Mouse (Mus musculus) layer of hippocampus, postnatal 36 days (tissue): ENCODE data around the gene Smim5. TPM values are rescaled to one million over a fixed set of nuclear protein-coding genes. Genes with fewer than 3 reads are reported as not detected.

Experiments used
- DNase-seq, 2 experiments: peaks; one replicate each; pipeline ENCODE4 v3.0.0; 2022
- total RNA-seq, 2 experiments: library from RNA; stranded (reverse); gene quantifications; 2 replicates each; pipeline ENCODE4 v1.2.3; 2021

Smim5 gene
- total RNA-seq, 2 experiments from 2014 or later, result 0.72 TPM; not detected in 1

DNA sequence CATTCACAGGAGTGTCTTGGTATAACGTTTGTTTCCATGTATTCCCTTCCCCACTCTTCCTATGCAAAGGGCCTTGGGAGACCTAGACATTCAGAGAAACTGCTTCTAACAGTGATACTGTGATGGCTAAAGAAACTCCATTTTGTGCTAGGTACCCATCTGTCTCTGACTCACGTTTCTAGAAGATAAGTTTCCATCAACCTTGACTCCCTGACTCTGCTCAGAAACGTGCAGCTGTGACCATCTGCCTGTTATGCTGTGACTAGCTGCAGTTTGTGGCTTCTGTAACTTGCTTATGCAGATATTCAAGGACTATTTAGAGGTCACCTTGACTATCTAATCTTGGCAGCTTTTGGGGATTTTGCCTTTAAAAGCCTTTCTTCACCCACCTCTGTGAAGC lies 31.5 kb downstream of the Smim5 start:
- DNase-seq, result no peak

DNA sequence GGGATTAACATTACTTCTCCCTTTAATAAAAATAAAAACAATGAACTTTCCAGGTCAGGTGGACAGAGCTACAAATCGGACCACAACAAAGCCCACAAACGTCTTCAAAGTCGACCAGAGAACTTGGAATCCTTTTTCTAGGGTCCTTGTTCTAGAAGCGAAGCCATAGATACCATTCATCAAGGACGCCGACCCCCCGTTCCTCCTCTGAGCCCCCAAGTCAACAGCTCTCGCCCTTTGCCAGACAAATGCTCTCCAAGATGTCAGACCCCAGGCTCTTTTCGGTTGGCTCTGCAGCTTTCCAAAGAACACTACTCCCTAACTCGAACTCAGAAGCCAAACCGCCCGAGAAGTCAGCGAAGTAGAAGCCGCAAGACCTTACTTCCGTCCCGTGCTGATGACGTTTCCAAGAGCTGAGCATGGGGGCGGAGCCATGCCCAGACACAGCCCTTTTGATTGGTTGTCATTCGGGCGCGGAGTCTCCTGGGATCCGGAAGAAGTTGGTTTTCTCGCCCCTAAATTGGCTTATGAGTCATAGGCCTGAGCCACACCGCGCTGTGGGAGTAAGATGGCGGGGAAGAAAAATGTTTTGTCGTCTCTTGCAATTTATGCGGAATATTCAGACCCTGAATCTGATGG lies 33.5 kb downstream of the Smim5 start, which contains the start of the genes Sap30bp and Recql5:
Sap30bp (plus strand) TSS at position 175 of the 639 bp plus-strand sequence.
Recql5 (minus strand) TSS at position 370 of the 639 bp plus-strand sequence.
- DNase-seq, result peak; percentile 96 to 97

DNA sequence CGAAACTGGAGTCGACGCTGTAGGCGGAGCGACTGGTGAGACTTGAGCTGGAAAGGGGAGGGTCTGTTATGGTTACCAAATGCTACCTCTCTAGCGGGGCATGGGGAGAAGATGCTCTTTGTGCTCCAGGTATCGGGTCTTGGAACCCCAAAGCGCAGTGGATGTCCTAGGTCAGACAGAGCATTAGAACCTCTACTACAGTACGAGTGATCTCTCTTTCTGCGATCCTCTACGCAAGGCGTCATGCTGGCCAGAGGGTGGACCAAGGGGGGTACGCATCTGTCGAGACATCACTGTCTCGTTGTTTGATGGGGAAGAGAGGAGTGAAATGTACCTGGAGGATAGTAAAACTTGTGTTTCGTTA lies 34.0 kb downstream of the Smim5 start:
- DNase-seq, result no peak

GRCm38 (mm10) chr11:115939690-115940329 lies 40.0 kb downstream of the Smim5 start:
- DNase-seq, result peak; percentile 43 to 57

DNA sequence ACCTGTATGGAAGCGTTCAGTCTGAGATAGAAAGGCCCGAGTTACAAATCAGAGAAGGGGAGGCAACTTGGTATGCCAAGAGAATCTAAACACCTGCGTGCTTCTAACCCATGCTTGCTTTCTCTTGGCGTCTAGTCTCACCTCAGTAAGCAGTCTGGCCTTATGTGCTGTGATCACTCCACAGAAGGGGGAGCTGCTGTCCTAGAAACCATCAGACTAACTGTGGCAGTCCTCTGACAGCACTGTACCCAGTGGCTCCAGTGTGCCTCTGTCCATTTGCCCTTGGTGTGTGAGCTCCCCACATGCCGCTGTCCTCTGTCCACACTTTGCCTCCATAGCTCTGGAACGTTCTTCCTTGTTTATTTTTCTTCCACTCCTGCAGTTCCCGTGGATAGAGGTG lies 42.2 kb downstream of the Smim5 start:
- DNase-seq, result no peak

DNA sequence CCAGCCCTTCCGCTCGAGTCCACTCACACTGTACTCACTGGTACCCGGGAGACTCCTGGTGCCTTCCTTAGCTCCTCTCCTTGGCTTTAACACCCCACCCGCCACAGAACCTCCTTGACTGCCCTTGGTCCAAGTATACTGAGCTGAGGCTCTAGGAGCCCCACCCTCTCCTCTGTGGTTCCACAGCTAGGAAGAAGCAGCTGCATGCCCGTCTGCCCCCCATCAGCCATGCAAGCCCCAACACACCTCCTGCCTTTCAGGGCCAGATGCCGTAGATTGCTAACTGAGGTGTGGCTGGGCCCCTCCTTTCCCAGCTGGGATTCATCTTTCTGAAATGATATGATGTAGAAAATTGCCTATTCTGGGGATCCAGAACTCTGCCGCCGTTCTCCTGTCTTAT lies 45.5 kb downstream of the Smim5 start:
- no peak for DNase-seq

- DNase-seq, result no peak
Measured at GRCm38 (mm10) chr11:115946221-115946828, 46.6 kb downstream of the Smim5 start.

DNA sequence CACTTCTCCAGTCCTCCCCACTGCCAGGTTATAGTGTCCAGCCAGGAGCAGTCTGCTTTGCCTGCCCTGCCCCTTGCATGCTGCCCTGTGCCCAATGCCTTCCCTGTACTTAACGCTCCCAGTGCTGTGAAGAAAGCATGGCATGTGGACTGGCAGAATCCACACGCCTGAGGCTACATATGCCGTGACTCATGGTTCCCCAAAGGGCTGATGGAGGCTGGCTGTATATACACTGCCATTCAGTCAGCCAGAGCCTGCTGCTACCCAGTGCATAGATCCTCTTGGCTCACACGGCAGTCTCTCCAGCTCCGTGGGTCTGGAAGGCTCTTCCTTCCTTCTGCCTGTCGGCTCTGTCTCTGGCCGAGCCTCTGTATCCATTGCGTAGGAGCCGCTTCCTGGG lies 48.5 kb downstream of the Smim5 start:
- DNase-seq, result no peak

DNA sequence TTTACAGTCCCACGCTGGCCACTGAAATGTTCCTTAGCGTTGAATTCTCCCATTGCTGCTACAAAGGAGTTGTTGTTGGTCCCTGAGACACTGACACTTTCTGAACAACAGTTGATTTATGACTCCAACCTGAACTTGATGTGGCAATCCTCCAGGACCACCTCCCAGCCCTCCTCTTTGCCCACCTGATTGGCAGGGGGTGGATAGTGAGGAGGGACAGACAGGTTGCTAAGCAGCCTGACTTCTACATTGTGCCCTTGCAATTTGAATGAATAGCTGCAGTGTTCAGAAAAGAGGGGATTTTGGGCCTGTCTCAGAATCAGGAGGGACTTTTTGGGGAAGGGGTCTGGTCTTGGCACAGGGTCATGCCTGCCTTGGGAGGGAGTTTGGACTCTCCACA lies 51.0 kb downstream of the Smim5 start:
- no peak for DNase-seq

DNA sequence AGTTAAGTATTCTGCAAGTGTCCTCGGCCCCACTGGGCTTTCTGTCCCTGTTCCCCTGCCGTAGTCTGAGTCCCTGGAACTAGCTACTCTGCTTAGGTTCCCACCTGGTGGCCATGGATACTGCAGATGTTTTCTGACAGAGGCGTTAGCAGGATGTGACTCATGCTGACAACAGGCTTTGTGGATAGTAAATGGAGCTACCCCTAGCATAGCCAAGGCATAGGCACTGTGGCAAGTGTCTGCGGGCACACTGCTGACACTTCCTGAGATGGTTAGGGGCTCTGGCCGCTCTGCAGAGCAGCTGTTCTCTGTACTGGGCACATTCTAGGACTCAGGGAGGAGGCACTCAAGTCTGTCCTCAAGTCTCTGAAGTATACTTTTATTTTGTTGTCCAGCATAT lies 54.9 kb downstream of the Smim5 start:
- no peak for DNase-seq

DNA sequence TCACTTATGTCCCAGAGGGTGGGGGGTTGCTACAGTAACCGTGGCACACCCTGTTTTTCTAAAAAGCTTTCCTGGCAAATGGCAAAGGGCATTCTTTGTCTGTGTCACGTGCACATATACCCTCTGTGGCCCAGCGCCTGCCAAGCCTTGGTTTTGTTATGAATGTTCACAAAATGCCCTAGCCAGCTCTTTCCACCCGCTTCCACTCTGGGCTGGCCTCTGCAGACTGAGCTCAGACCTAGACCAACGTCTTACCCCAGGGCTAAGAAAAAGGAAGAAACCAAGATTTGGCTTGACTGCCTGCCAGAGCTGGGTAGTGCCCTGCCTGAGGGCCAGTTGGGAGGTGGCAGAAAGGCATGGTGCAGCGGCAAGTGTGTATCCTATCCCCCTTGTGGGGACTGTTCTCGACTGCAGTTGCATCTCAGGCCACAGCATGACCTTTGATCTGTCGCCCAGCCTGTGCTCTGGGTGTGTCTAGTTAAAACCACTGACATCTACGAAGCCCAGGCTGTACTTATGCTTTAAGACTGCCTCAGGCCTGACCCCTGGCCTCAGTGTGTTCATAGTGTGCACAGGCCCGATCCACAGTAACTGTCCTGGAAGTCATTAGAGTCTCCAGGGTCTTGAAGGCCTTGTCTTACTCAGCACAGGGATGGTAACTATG lies 55.6 kb downstream of the Smim5 start:
- DNase-seq, result no peak

Other genes with a start within 250 kb of the Smim5 start
- gene Grb2, start 191.4 kb upstream of the Smim5 start, total RNA-seq, result 100 to 1,000 TPM; 181 to 192 TPM
- gene Tmem94, start 134.5 kb upstream of the Smim5 start, total RNA-seq, result 10 to 100 TPM; 49.6 to 50.1 TPM
- gene Caskin2, start 86.3 kb upstream of the Smim5 start, total RNA-seq, result 10 to 100 TPM; 19.5 to 19.6 TPM
- 10 to 100 TPM; 12.0 to 12.7 TPM for gene Tsen54, start 85.2 kb upstream of the Smim5 start, total RNA-seq
- 1 to 10 TPM; 1.2 to 2.4 TPM for gene Llgl2, start 75.9 kb upstream of the Smim5 start, total RNA-seq
- gene Myo15b, start 41.6 kb upstream of the Smim5 start, total RNA-seq, result under 1 TPM in 1 of 2 experiments, not detected in 1; 0.20 TPM
- gene Smim6, start 12.1 kb downstream of the Smim5 start, total RNA-seq, result not detected
- gene Sap30bp, start 33.3 kb downstream of the Smim5 start, total RNA-seq, result 10 to 100 TPM; 52.2 to 58.2 TPM
- 10 to 100 TPM; 30.4 to 35.1 TPM for gene Recql5, start 33.5 kb downstream of the Smim5 start, total RNA-seq
- 1 to 10 TPM; 8.2 to 9.7 TPM for gene Itgb4, start 74.7 kb downstream of the Smim5 start, total RNA-seq
- gene Galk1, start 112.8 kb downstream of the Smim5 start, total RNA-seq, result 10 to 100 TPM; 13.4 to 14.2 TPM
- gene H3f3b, start 128.0 kb downstream of the Smim5 start, total RNA-seq, result 100 to 1,000 TPM; 263 to 275 TPM
- gene Unk, start 130.4 kb downstream of the Smim5 start, total RNA-seq, result 10 to 100 TPM; 19.4 to 21.9 TPM
- 1 to 10 TPM; 1.9 to 2.4 TPM for gene Unc13d, start 178.0 kb downstream of the Smim5 start, total RNA-seq
- 100 to 1,000 TPM; 402 to 404 TPM for gene Wbp2, start 187.0 kb downstream of the Smim5 start, total RNA-seq
- 1 to 10 TPM; 4.4 to 4.6 TPM for gene Trim47, start 227.2 kb downstream of the Smim5 start, total RNA-seq
- gene Trim65, start 231.2 kb downstream of the Smim5 start, total RNA-seq, result 1 to 10 TPM; 7.1 to 8.0 TPM
- gene Mrpl38, start 238.9 kb downstream of the Smim5 start, total RNA-seq, result 10 to 100 TPM; 55.1 to 58.2 TPM